Mouse (Mus musculus) intestine, embryonic 14.5 days (tissue): ENCODE measurements around the gene St3gal3. TPM values are rescaled to one million over a fixed set of nuclear protein-coding genes. Genes with fewer than 3 reads are reported as not detected.

Experiments used
- ATAC-seq: fragments of 200-750 bp; cut with Nextera tagmentation; replicated peaks from 2 replicates; pipeline ENCODE4 v1.8.0; 2017; ENCODE audit warnings: low read depth, moderate number of reproducible peaks, moderate TSS enrichment, moderate library complexity; ENCODE audit not compliant: low FRiP score, low TSS enrichment
- DNase-seq: peaks from one replicate; pipeline ENCODE4 v3.0.0-alpha.2; 2018; ENCODE audit warnings: low spot score
- H3K27ac ChIP-seq: fragments of 300-500 bp; sonication (generic); 2 replicates; pipeline ENCODE4 v1.5.1; 2014; ENCODE audit warnings: low read depth, mild to moderate bottlenecking, control low read depth
- H3K27me3 ChIP-seq: fragments of 300-500 bp; sonication (generic); replicated peaks from 2 replicates; pipeline ENCODE4 v1.6.1; 2014; ENCODE audit warnings: low read length, control low read depth; ENCODE audit not compliant: control insufficient read depth, insufficient read depth
- H3K36me3 ChIP-seq: fragments of 300-500 bp; sonication (generic); 2 replicates; pipeline ENCODE4 v1.6.1; 2014; ENCODE audit warnings: low read length, control low read depth; ENCODE audit not compliant: control insufficient read depth, insufficient read depth
- H3K4me1 ChIP-seq: fragments of 300-500 bp; sonication (generic); replicated peaks from 2 replicates; pipeline ENCODE4 v1.6.1; 2014; ENCODE audit warnings: low read length, control low read depth, mixed read lengths; ENCODE audit not compliant: control insufficient read depth, insufficient read depth
- H3K4me2 ChIP-seq: fragments of 300-500 bp; sonication (generic); 2 replicates; pipeline ENCODE4 v1.6.1; 2014; ENCODE audit warnings: low read length
- H3K4me3 ChIP-seq: fragments of 300-500 bp; sonication (generic); 2 replicates; pipeline ENCODE4 v1.5.1; 2014; ENCODE audit warnings: low read depth, low read length, control low read depth, mixed read lengths
- H3K9ac ChIP-seq: fragments of 300-500 bp; sonication (generic); 2 replicates; pipeline ENCODE4 v1.6.1; 2014; ENCODE audit warnings: mild to moderate bottlenecking, low read length
- H3K9me3 ChIP-seq: fragments of 300-500 bp; sonication (generic); 2 replicates; pipeline ENCODE4 v1.6.1; 2016; ENCODE audit warnings: low read length, control low read depth; ENCODE audit not compliant: control insufficient read depth
- WGBS: fragments of 180-500 bp; shearing (Covaris S2); extraction: QIAGEN DNeasy Blood & Tissue Kit; methylation state at CpG from one replicate; pipeline ENCODE4 v1.1.7; 2014; 5-methylcytosine and 5-hydroxymethylcytosine counted together
- polyA plus RNA-seq: library from polyadenylated mRNA; unstranded; fragments of >200 nt; fragmentation: Nextera tagmentation; extraction: Ambion mirVana; gene quantifications from 2 replicates; pipeline ENCODE4 v1.2.1, GENCODE M21; 2014

St3gal3 gene
- polyA plus RNA-seq, 1 experiment from 2014 or later = 4.7 TPM

DNA sequence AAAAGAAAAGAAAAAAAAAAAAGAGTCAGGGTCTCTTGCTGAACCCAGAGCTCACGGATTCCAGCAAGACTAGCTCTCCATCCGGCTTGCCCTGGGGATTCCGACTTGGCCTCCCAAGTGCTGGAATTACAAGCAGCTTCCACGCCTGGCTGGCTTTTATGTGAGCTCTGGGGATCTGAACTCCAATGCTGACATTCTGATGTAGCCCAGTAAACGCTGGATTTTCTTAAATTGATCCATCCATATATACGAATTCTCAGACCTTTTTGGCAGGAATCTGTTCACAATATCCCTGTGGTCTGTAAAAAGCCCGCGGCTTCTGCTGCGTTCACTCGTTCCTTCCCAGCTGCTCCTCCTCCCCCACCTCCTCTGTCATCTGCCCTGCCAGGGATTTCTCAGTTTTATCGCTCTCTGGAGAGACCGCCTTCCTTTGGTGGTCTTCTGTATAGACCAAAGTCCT, 57.4 kb downstream of the St3gal3 start:
- Histone ChIP-seq H3K27me3 (no peaks in the 10 kb centered on the region), H3K9ac (no peak overlapping the region), H3K27ac (peak overlapping the region; percentile 47; the same call in 1 of the 2 replicates), H3K4me1 (peaks cover 6% of the 10 kb centered on the region; the same call in 1 of the 2 replicates), H3K36me3 (no peaks in the 10 kb centered on the region), H3K9me3 (0 out of 2 replicates have a peak, but pooled peaks cover 5% of the 10 kb centered on the region), H3K4me3 (no peak overlapping the region), H3K4me2 (no peak overlapping the region)
- ATAC-seq (0 out of 2 replicates have a peak, but pooled peaks have one; percentile 38), DNase-seq (peak; percentile 62)
- 36% methylated on average over 12 of the region's 12 CpGs for WGBS

GRCm38 (mm10) chr4:118076648-118077047, 58.1 kb downstream of the St3gal3 start:
- H3K27me3 ChIP-seq = no peaks in the 10 kb centered on the region
- H3K9me3 ChIP-seq = 0 out of 2 replicates have a peak, but pooled peaks cover 5% of the 10 kb centered on the region
- DNase-seq = no peak
- H3K4me1 ChIP-seq = peaks cover 6% of the 10 kb centered on the region; the same call in 1 of the 2 replicates
- 94% methylated on average over 1 of the region's 1 CpGs for WGBS
- ATAC-seq = no peak
- no peak overlapping the region for H3K4me3 ChIP-seq
- no peak overlapping the region for H3K4me2 ChIP-seq
- H3K9ac ChIP-seq = no peak overlapping the region
- H3K36me3 ChIP-seq = no peaks in the 10 kb centered on the region
- H3K27ac ChIP-seq = peak overlapping the region; percentile 34; the same call in 1 of the 2 replicates

- no peak for DNase-seq
- WGBS = 84% methylated on average over 9 of the region's 9 CpGs
Measured at GRCm38 (mm10) chr4:118075343-118075742, 59.4 kb downstream of the St3gal3 start.

DNA sequence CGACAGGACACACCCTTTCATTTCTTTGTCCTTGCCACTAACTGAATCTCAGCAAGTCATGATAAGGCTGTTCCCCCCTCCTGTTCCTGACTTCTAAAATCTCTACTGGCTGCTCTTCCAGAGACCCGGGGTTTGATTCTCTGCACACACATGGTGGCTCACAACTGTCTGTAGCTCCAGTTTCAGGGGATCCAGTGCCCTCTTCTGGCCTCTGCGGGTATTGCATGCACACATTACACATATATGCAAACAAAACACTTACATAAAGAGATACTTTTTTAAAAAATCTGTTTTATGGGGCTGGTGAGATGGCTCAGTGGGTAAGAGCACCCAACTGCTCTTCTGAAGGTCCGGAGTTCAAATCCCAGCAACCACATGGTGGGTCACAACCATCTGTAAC, 60.5 kb downstream of the St3gal3 start:
- 94% methylated on average over 4 of the region's 4 CpGs for WGBS
- DNase-seq (no peak), ATAC-seq (no peak)
- no peak overlapping the region for H3K27ac ChIP-seq
- no peaks in the 10 kb centered on the region for H3K27me3 ChIP-seq
- H3K9me3 ChIP-seq = 0 out of 2 replicates have a peak, but pooled peaks cover 5% of the 10 kb centered on the region
- no peak overlapping the region for H3K9ac ChIP-seq
- peaks cover 16% of the 10 kb centered on the region for H3K4me1 ChIP-seq
- H3K4me2 ChIP-seq = no peak overlapping the region
- H3K4me3 ChIP-seq = no peak overlapping the region
- no peaks in the 10 kb centered on the region for H3K36me3 ChIP-seq

More at GRCm38 (mm10) chr4:118075343-118075742, 59.4 kb downstream of the St3gal3 start:
- Histone ChIP-seq H3K4me3 (no peak overlapping the region), H3K9me3 (0 out of 2 replicates have a peak, but pooled peaks cover 5% of the 10 kb centered on the region), H3K4me2 (no peak overlapping the region), H3K9ac (no peak overlapping the region), H3K27ac (no peak overlapping the region), H3K36me3 (no peaks in the 10 kb centered on the region), H3K27me3 (no peaks in the 10 kb centered on the region), H3K4me1 (peaks cover 8% of the 10 kb centered on the region; the same call in 1 of the 2 replicates)
- ATAC-seq = no peak

- Histone ChIP-seq H3K27me3 (no peaks in the 10 kb centered on the region), H3K4me3 (no peak overlapping the region), H3K4me1 (peaks cover 16% of the 10 kb centered on the region), H3K9me3 (0 out of 2 replicates have a peak, but pooled peaks cover 5% of the 10 kb centered on the region), H3K36me3 (no peaks in the 10 kb centered on the region), H3K9ac (no peak overlapping the region), H3K27ac (no peak overlapping the region), H3K4me2 (no peak overlapping the region)
- 79% methylated on average over 6 of the region's 6 CpGs for WGBS
- ATAC-seq (no peak), DNase-seq (no peak)
Measured at GRCm38 (mm10) chr4:118073128-118073527, 61.6 kb downstream of the St3gal3 start.

DNA sequence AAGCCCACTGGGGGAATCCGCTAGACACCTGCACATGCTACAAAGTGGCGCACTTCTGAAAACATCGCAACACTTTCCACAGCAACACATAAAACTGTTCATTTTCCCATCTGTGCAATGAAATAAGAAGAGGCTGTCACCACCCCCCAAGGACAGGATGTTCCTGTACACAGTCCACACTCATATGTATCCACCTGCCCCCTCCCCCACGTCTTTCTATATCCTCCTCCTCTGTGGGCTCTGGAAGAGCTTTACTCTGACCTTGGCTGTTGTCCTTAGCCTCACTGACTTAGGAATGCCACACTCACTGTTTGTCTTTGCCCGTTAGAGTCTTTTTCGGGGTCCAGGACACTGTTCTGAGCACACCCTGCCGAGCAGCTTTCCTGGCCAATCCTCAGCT, 62.8 kb downstream of the St3gal3 start:
- Histone ChIP-seq H3K27me3 (no peaks in the 10 kb centered on the region), H3K4me2 (no peak overlapping the region), H3K9ac (no peak overlapping the region), H3K4me3 (no peak overlapping the region), H3K9me3 (0 out of 2 replicates have a peak, but pooled peaks cover 5% of the 10 kb centered on the region), H3K4me1 (peaks cover 10% of the 10 kb centered on the region), H3K27ac (no peak overlapping the region), H3K36me3 (no peaks in the 10 kb centered on the region)
- ATAC-seq (no peak), DNase-seq (no peak)
- 79% methylated on average over 7 of the region's 7 CpGs for WGBS

GRCm38 (mm10) chr4:118070255-118071234, 64.2 kb downstream of the St3gal3 start:
- 78% methylated on average over 9 of the region's 9 CpGs for WGBS
- no peak overlapping the region for H3K27ac ChIP-seq
- H3K9ac ChIP-seq = no peak overlapping the region
- H3K36me3 ChIP-seq = no peaks in the 10 kb centered on the region
- no peak overlapping the region for H3K4me2 ChIP-seq
- no peak for DNase-seq
- H3K27me3 ChIP-seq = no peaks in the 10 kb centered on the region
- no peak for ATAC-seq
- no peak overlapping the region for H3K4me3 ChIP-seq
- peaks cover 10% of the 10 kb centered on the region for H3K4me1 ChIP-seq
- H3K9me3 ChIP-seq = 0 out of 2 replicates have a peak, but pooled peaks cover 5% of the 10 kb centered on the region

GRCm38 (mm10) chr4:118061809-118062463, 72.8 kb downstream of the St3gal3 start:
- Histone ChIP-seq H3K9ac (no peak overlapping the region), H3K27me3 (no peaks in the 10 kb centered on the region), H3K4me1 (peaks cover 20% of the 10 kb centered on the region), H3K27ac (no peak overlapping the region), H3K36me3 (no peaks in the 10 kb centered on the region), H3K4me2 (no peak overlapping the region), H3K9me3 (no peaks in the 10 kb centered on the region), H3K4me3 (no peak overlapping the region)
- no peak for ATAC-seq
- no peak for DNase-seq
- 48% methylated on average over 9 of the region's 9 CpGs for WGBS
